Mouse (Mus musculus): ENCODE measurements at regions not wholly inside any gene's neighbourhood (a gene's known extent, or its start where the extent isn't known, plus 50 kb on each side); places are given as distances from the start of the nearest gene placed in this dataset.
A peak's percentile ranks its signal among the peaks of the same experiment; 100 is the strongest.

DNA sequence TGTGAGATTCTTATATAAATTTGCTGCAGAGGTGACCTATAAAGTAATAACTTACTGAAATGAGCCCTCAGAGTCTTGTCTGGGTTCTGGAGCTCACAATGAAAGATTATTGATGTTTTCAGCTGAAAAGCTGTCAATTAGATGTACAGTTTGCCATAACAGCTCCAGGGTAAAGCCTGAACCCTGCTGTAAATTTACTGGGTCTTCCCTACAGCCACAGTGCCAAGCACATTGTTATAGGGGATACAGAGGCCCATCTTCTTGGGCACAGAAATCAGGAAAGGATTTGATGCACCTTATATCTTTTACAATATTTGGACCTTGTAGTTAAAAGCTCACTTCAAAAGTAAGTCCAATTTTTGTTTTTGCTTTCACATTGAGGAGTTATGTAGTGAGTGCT lies 628.0 kb downstream of the Cdh9 start:
- H3ac ChIP-seq (ENCODE audit: control insufficient read depth, insufficient read length) = no peak overlapping the region
- H3K4me3 ChIP-seq = no peak overlapping the region
- TF ChIP-seq USF1 (IDR thresholded peaks at IDR 0.05; ENCODE audit: low read depth) (no peak), TCF12 (IDR thresholded peaks at IDR 0.05; ENCODE audit: insufficient read depth, poor library complexity, severe bottlenecking) (no peak), POLR2A (IDR thresholded peaks at IDR 0.05; ENCODE audit: insufficient read length, low read depth) (no peak)
- no peaks in the 10 kb centered on the region for H3K27me3 ChIP-seq (ENCODE audit: control insufficient read depth, insufficient read depth, insufficient read length)
- no peaks in the 10 kb centered on the region for H3K79me2 ChIP-seq (ENCODE audit: control insufficient read depth, insufficient read depth)
- H3K36me3 ChIP-seq (ENCODE audit: control insufficient read depth, insufficient read depth) = no peaks in the 10 kb centered on the region
- no peak overlapping the region for H3K4me2 ChIP-seq (ENCODE audit: low read depth)

DNA sequence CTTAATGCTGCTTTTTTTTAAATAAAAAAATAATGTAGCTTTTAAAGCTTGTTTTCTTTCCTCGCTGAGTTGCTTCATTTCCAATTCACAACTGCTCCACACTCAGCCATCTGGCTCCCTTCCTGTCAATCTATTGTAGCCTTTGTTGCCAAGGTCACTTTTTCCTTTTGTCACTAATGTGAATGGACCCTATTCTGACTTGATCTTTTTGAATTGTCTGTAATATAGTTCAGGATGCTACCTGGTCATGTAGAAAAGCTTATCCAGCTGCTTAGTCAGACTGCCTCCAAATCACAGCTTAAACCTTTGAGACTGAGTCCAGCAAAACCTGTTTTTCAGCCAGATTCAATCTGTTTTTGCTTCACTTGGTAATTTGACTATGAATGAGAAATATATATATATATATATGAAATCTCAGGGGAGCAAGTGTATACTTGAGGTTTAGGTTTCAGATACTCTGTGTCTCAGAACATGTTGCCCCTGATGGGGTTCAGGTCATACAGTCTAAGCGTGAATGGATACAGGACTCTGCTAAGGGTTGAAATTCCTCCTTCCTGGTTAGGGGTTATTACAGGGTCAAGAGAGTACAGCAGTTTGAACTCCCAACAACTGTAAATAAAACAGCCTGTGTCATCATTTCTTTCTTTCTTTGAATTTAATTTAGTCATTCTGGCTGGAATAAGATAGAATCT lies 628.7 kb downstream of the Cdh9 start:
- H3K36me3 ChIP-seq (ENCODE audit: control insufficient read depth, insufficient read depth) = no peaks in the 10 kb centered on the region
- TF ChIP-seq TCF3 (IDR thresholded peaks at IDR 0.05; ENCODE audit: insufficient read length, low read depth) (no peak), MYOG (IDR thresholded peaks at IDR 0.05; ENCODE audit: control insufficient read depth in 1 of 3, insufficient read depth in 1 of 3, insufficient read length in 2 of 3, low read depth in 2 of 3) (no peak), POLR2A (IDR thresholded peaks at IDR 0.05; ENCODE audit: insufficient read length, low read depth) (no peak), E2F4 (IDR thresholded peaks at IDR 0.05; ENCODE audit: insufficient read depth) (no peak), POLR2AphosphoS2 (IDR thresholded peaks at IDR 0.05; ENCODE audit: insufficient read length, low read depth) (no peak), REST (IDR thresholded peaks at IDR 0.05; ENCODE audit: insufficient read depth, insufficient read length) (no peak)
- no peak overlapping the region for H3ac ChIP-seq (ENCODE audit: control insufficient read depth, insufficient read length)
- no peak overlapping the region for H3K4me2 ChIP-seq (ENCODE audit: low read depth)
- no peaks in the 10 kb centered on the region for H3K27me3 ChIP-seq (ENCODE audit: control insufficient read depth, insufficient read depth, insufficient read length)
- no peaks in the 10 kb centered on the region for H3K79me2 ChIP-seq (ENCODE audit: control insufficient read depth, insufficient read depth)
- H3K4me3 ChIP-seq = no peak overlapping the region

DNA sequence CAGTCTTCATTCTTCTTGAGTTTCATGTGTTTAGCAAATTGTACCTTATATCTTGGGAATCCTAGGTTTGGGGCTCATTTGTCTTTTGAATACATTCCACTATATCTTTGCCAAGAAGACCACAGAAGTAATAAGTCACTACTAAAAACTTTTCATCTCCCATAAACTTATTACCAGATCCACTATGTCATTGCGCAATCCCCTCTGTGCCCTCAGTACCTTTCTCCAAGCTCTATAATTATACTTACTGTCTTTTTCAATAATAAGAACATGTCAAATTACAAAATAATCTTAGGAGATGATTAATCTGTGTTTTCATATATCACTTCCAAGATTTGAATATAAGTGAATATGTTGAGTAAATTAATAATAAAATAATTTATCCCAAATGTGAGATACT lies 676.1 kb downstream of the Cdh9 start:
- Histone ChIP-seq H3K36me3 (ENCODE audit: control insufficient read depth, insufficient read depth) (no peaks in the 10 kb centered on the region), H3ac (ENCODE audit: control insufficient read depth, insufficient read length) (no peak overlapping the region), H3K27me3 (ENCODE audit: control insufficient read depth, insufficient read depth, insufficient read length) (no peaks in the 10 kb centered on the region), H3K4me3 (no peak overlapping the region), H3K79me2 (ENCODE audit: control insufficient read depth, insufficient read depth) (no peaks in the 10 kb centered on the region), H3K4me2 (ENCODE audit: low read depth) (no peak overlapping the region)
- no peak for TF ChIP-seq POLR2AphosphoS2 (IDR thresholded peaks at IDR 0.05; ENCODE audit: insufficient read length, low read depth)
- peak; percentile 55 for TF ChIP-seq CEBPB (IDR thresholded peaks at IDR 0.05; ENCODE audit: insufficient read depth, poor library complexity, severe bottlenecking)

DNA sequence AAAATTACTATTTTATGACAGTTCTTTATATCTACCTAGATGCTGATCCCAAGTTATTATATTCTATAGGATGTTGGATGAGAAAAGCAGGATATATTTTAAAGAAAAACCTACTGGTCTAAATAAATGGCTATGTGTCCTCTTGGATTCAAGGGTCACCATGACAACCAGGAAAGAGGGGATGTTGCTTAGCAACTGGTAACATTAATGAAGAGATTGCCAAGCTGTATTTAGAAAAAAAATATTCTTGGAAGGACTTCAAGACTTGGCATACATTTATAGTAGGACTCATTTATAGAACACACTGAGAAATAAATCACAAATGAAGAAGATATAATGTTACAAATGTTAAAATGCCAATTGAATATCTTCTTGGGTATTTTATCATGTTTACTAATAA lies 699.2 kb downstream of the Cdh9 start:
- TF ChIP-seq POLR2AphosphoS2 (IDR thresholded peaks at IDR 0.05; ENCODE audit: insufficient read length, low read depth) = no peak
- TF ChIP-seq E2F4 (IDR thresholded peaks at IDR 0.05; ENCODE audit: insufficient read depth) = no peak
- no peak for TF ChIP-seq CEBPB (IDR thresholded peaks at IDR 0.05; ENCODE audit: insufficient read depth, poor library complexity, severe bottlenecking)
- no peak for TF ChIP-seq TCF3 (IDR thresholded peaks at IDR 0.05; ENCODE audit: insufficient read length, low read depth)
- TF ChIP-seq POLR2A (IDR thresholded peaks at IDR 0.05; ENCODE audit: insufficient read length, low read depth) = no peak
- TF ChIP-seq MYOD1 (IDR thresholded peaks at IDR 0.05; ENCODE audit: control insufficient read depth in 1 of 3, insufficient read length in 2 of 3, low read depth in 2 of 3) = no peak
- H3K4me3 ChIP-seq = no peak overlapping the region
- H3K79me2 ChIP-seq (ENCODE audit: control insufficient read depth, insufficient read depth) = no peaks in the 10 kb centered on the region
- no peaks in the 10 kb centered on the region for H3K36me3 ChIP-seq (ENCODE audit: control insufficient read depth, insufficient read depth)
- H3K27me3 ChIP-seq (ENCODE audit: control insufficient read depth, insufficient read depth, insufficient read length) = no peaks in the 10 kb centered on the region
- no peak overlapping the region for H3ac ChIP-seq (ENCODE audit: control insufficient read depth, insufficient read length)
- H3K4me2 ChIP-seq (ENCODE audit: low read depth) = no peak overlapping the region

DNA sequence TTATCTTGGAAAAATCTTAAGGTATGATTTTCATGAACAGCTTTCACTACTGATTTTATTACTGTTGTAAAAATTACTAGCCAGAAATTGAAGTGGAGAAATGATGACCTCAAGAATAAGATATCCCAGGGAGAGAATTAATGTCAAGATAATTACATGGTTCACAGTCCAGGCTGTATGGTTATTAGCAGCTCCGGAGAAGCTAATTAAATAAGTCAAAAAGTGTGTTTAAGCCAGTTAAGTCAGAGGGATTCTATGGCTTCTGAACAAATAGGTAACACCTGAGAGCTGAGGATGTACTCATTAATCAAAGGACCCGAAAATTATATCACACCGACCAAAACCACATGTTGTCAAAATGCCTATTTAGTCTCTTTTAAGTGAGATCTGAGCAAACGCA lies 703.3 kb downstream of the Cdh9 start:
- Histone ChIP-seq H3K79me2 (ENCODE audit: control insufficient read depth, insufficient read depth) (no peaks in the 10 kb centered on the region), H3ac (ENCODE audit: control insufficient read depth, insufficient read length) (no peak overlapping the region), H3K36me3 (ENCODE audit: control insufficient read depth, insufficient read depth) (no peaks in the 10 kb centered on the region), H3K4me3 (no peak overlapping the region), H3K27me3 (ENCODE audit: control insufficient read depth, insufficient read depth, insufficient read length) (no peaks in the 10 kb centered on the region), H3K4me2 (ENCODE audit: low read depth) (no peak overlapping the region)
- TF ChIP-seq CEBPB (IDR thresholded peaks at IDR 0.05; ENCODE audit: insufficient read depth, poor library complexity, severe bottlenecking) = no peak
- no peak for TF ChIP-seq REST (IDR thresholded peaks at IDR 0.05; ENCODE audit: insufficient read depth, insufficient read length)
- no peak for TF ChIP-seq MAX (IDR thresholded peaks at IDR 0.05; ENCODE audit: low read depth)
- no peak for TF ChIP-seq TCF12 (IDR thresholded peaks at IDR 0.05; ENCODE audit: insufficient read depth, poor library complexity, severe bottlenecking)
- no peak for TF ChIP-seq E2F4 (IDR thresholded peaks at IDR 0.05; ENCODE audit: insufficient read depth)
- no peak for TF ChIP-seq TCF3 (IDR thresholded peaks at IDR 0.05; ENCODE audit: insufficient read length, low read depth)
- no peak for TF ChIP-seq POLR2A (IDR thresholded peaks at IDR 0.05; ENCODE audit: insufficient read length, low read depth)
- TF ChIP-seq SRF (IDR thresholded peaks at IDR 0.05; ENCODE audit: control insufficient read depth, insufficient read length, low read depth) = no peak
- TF ChIP-seq USF1 (IDR thresholded peaks at IDR 0.05; ENCODE audit: low read depth) = no peak
- TF ChIP-seq MYOD1 (IDR thresholded peaks at IDR 0.05; ENCODE audit: control insufficient read depth in 1 of 3, insufficient read length in 2 of 3, low read depth in 2 of 3) = no peak
- no peak for TF ChIP-seq POLR2AphosphoS2 (IDR thresholded peaks at IDR 0.05; ENCODE audit: insufficient read length, low read depth)
- TF ChIP-seq MYOG (IDR thresholded peaks at IDR 0.05; ENCODE audit: control insufficient read depth in 1 of 3, insufficient read depth in 1 of 3, insufficient read length in 2 of 3, low read depth in 2 of 3) = no peak

Measured in myocyte (in vitro differentiated cells).